8 mouse cellular contexts compared by ENCODE assay signal in the genomic region with DNA sequence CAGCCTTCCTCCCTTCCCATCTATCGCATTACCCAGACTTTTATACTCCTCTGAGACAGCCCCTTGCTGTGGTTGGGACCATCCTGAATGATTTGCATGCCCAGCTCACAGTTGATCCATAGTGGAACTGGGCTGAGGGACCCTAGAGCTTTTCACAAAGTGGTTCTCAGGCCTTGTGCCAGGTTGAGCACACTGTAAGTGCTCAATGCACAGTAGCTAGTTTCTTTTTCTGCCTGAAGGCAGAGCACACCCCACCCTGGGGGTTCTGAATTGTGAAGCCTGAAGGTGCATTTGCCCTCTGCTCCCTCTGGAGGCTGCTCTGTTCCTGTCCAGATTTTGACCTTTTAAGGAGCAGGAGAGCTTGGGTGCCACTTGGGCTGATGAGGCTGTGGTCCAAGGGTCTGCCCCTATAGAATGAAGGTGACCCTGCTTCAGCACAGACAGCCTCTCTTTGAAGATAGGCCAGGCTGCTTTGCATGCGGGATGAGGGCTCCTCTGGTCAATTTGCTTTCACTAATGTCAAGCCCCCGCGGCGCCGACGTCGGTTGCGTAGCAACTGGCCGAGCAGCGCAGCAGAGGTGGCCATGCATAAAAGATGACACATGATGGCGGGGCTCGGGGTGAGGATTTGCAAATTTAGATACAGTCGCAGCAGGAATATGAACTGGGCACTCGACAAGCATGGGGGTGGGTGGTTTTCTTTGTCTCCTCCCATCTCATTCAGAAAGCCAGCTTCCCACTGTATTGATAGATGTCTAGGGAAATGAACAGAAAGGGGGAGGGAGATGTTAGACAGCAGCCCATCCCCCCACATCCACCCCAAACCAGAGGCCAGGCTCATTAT.
A peak's percentile ranks its signal among the peaks of the same experiment; 100 is the strongest.
DNase-seq lines count a peak whose midpoint lies in the region; ATAC-seq and TF ChIP-seq lines count a peak whose summit lies in the region.

No protein-coding gene starts in this region.

- no peak for TF ChIP-seq POLR2A in cerebellum, adult 2 months (IDR thresholded peaks at IDR 0.05; ENCODE audit: borderline replicate concordance, insufficient read depth, low read length)
- no peak for TF ChIP-seq POLR2A in thymus, adult 2 months (IDR thresholded peaks at IDR 0.05; ENCODE audit: control insufficient read depth, extremely low read depth, insufficient read depth, low read length, poor library complexity)

- no peaks in the 10 kb centered on the region for H3K4me1 ChIP-seq in kidney, embryonic 14.5 days (ENCODE audit: control insufficient read depth, insufficient read depth, low read length)
- no peaks in the 10 kb centered on the region for H3K4me1 ChIP-seq in cerebellum, adult 2 months (ENCODE audit: control insufficient read depth, insufficient read depth, low read length)
- peaks cover 23% of the 10 kb centered on the region for H3K4me1 ChIP-seq in midbrain, embryonic 15.5 days
- H3K4me1 ChIP-seq in thymus, adult 2 months (replicated peaks; ENCODE audit: control insufficient read depth, insufficient read depth, low read length): no peaks in the 10 kb centered on the region

- no peaks in the 10 kb centered on the region for H3K36me3 ChIP-seq in kidney, embryonic 14.5 days (ENCODE audit: control insufficient read depth, insufficient read depth, low read length)
- no peaks in the 10 kb centered on the region for H3K36me3 ChIP-seq in midbrain, embryonic 15.5 days (replicated peaks)
- no peaks in the 10 kb centered on the region for H3K36me3 ChIP-seq in thymus, adult 2 months (ENCODE audit: control insufficient read depth, insufficient read depth, low read length)

- WGBS in kidney, embryonic 14.5 days: 16% methylated on average over 15 of the region's 15 CpGs
- 7% methylated on average over 15 of the region's 15 CpGs for WGBS in cerebellum, adult 2 months
- WGBS in midbrain, embryonic 15.5 days: 6% methylated on average over 15 of the region's 15 CpGs
- 53% methylated on average over 15 of the region's 15 CpGs for WGBS in thymus, adult 2 months

- TF ChIP-seq CTCF in cerebellum, adult 2 months (IDR thresholded peaks at IDR 0.05; ENCODE audit: borderline replicate concordance, insufficient read depth, low read depth, low read length): no peak
- TF ChIP-seq CTCF in thymus, adult 2 months (IDR thresholded peaks at IDR 0.05; ENCODE audit: borderline replicate concordance, control insufficient read depth, extremely low read depth, insufficient read depth, low read length, poor library complexity): no peak

- no peak overlapping the region for H3K9ac ChIP-seq in kidney, embryonic 14.5 days (ENCODE audit: low read depth, low read length)
- no peak overlapping the region for H3K9ac ChIP-seq in midbrain, embryonic 15.5 days

- H3K4me2 ChIP-seq in kidney, embryonic 14.5 days (replicated peaks; ENCODE audit: low read depth, low read length): peak overlapping the region; percentile 24; the same call in 1 of the 2 replicates
- H3K4me2 ChIP-seq in midbrain, embryonic 15.5 days: peak overlapping the region; percentile 33

- peak overlapping the region; percentile 3; the same call in 1 of the 2 replicates for H3K4me3 ChIP-seq in kidney, embryonic 14.5 days (ENCODE audit: low read length)
- H3K4me3 ChIP-seq in cerebellum, adult 2 months (replicated peaks; ENCODE audit: insufficient read depth, low read depth, low read length): no peak overlapping the region
- no peak overlapping the region for H3K4me3 ChIP-seq in midbrain, embryonic 15.5 days
- no peak overlapping the region for H3K4me3 ChIP-seq in thymus, adult 2 months (ENCODE audit: control insufficient read depth, insufficient read depth, low read length)

- peak; percentile 76 for ATAC-seq in kidney, embryonic 14.5 days (ENCODE audit: low FRiP score, low TSS enrichment)
- ATAC-seq in midbrain, embryonic 15.5 days (replicated peaks): peak; percentile 93
- ATAC-seq in CD4-positive, CD25-positive, alpha-beta regulatory T cell, adult 4 months: no peak

- no peaks in the 10 kb centered on the region for H3K27me3 ChIP-seq in kidney, embryonic 14.5 days (ENCODE audit: control insufficient read depth, insufficient read depth, low read length)
- H3K27me3 ChIP-seq in cerebellum, adult 2 months (ENCODE audit: control insufficient read depth, insufficient read depth, low read length): no peaks in the 10 kb centered on the region
- H3K27me3 ChIP-seq in midbrain, embryonic 15.5 days (replicated peaks): no peaks in the 10 kb centered on the region
- H3K27me3 ChIP-seq in thymus, adult 2 months (ENCODE audit: control insufficient read depth, insufficient read depth, low read length): no peaks in the 10 kb centered on the region

- DNase-seq in kidney, adult 11 months: no peak
- peak; percentile 22 to 26 for DNase-seq in cerebellum, adult 2 months
- peak; percentile 5 to 23 for DNase-seq in frontal cortex, adult 2 months (ENCODE audit: extremely low spot score in 1 of 2, low spot score in 1 of 2)
- DNase-seq in thymus, adult 2 months: no peak
- no peak for DNase-seq in lung, adult 18-20 months

- no peak overlapping the region for H3K27ac ChIP-seq in kidney, embryonic 14.5 days (ENCODE audit: low read depth, low read length)
- H3K27ac ChIP-seq in cerebellum, adult 2 months (ENCODE audit: insufficient read depth, low read length): no peak overlapping the region
- H3K27ac ChIP-seq in midbrain, embryonic 15.5 days: peak overlapping the region; percentile 83
- H3K27ac ChIP-seq in thymus, adult 2 months (ENCODE audit: control insufficient read depth, insufficient read depth, low read length): no peak overlapping the region

- no peaks in the 10 kb centered on the region for H3K9me3 ChIP-seq in kidney, embryonic 14.5 days (ENCODE audit: control insufficient read depth, low read length)
- no peaks in the 10 kb centered on the region for H3K9me3 ChIP-seq in midbrain, embryonic 15.5 days

Comparison
In these comparisons a context has a peak if more than half of its experiments do, and no peak if none do; other contexts are left out.
1. DNase-seq: peak in cerebellum, adult 2 months (2 of 2) and frontal cortex, adult 2 months (2 of 2); none in kidney, adult 11 months (single experiment), thymus, adult 2 months (single experiment) and lung, adult 18-20 months (0 of 2).